Mouse (Mus musculus) olfactory bulb, adult 2 months (tissue): ENCODE data around the gene Tacr2.

Experiments used
- CTCF ChIP-seq: fragments of 200-500 bp; IDR thresholded peaks from 2 replicates; pipeline ENCODE4 v1.5.1; 2012; ENCODE audit warnings: low read depth, mild to moderate bottlenecking, low read length, moderate library complexity; ENCODE audit not compliant: insufficient read depth
- POLR2A ChIP-seq: fragments of 200-500 bp; IDR thresholded peaks from 2 replicates; pipeline ENCODE4 v1.6.1; 2012; ENCODE audit warnings: mild to moderate bottlenecking, low read depth, low read length, moderate library complexity; ENCODE audit not compliant: insufficient read depth

DNA sequence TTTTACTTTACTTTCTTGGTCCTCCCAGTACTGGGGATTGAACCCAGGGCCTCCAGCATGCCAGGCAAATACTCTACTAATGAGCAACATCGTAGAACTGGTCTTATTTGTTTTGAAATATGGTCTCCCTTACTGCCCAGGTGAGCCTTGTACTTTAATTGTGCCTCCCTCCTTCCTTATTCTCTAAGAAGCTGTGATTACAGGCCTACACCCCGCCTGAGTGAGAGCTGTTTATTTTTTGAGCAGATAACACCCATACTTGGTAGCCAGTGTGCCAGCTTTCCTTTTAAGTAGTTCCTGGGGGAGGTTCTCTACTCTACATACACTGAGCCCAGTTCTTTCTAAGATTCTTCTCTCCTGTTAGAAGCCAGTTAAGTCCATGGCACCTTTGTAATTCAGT lies 12.1 kb downstream of the Tacr2 start:
- TF ChIP-seq CTCF (no peak), POLR2A (no peak)
